Mouse (Mus musculus): ENCODE data around the gene Tiprl.

GRCm38 (mm10) chr1:165171277-165171676, 65.5 kb downstream of the Tiprl start:
- TF ChIP-seq POLR2A (IDR thresholded peaks at IDR 0.05; ENCODE audit: low read depth, low read length), result no peak
- TF ChIP-seq CTCF (IDR thresholded peaks at IDR 0.05; ENCODE audit: extremely low read depth, insufficient read length, insufficient replicate concordance, low read depth, low read length), result no peak
